Mouse (Mus musculus) erythroblast, embryonic 14.5 days (primary cell): ENCODE measurements around the gene Col25a1. TPM values are rescaled to one million over a fixed set of nuclear protein-coding genes. Genes with fewer than 3 reads are reported as not detected.

Experiments used
- H3K27me3 ChIP-seq: 2 replicates; pipeline ENCODE4 v1.6.1; 2012; ENCODE audit warnings: inconsistent platforms; ENCODE audit not compliant: control insufficient read depth
- H3K36me3 ChIP-seq: 2 replicates; pipeline ENCODE4 v1.6.1; 2012; ENCODE audit warnings: mild to moderate bottlenecking, inconsistent platforms; ENCODE audit not compliant: control insufficient read depth
- H3K4me1 ChIP-seq: 2 replicates; pipeline ENCODE4 v1.6.1; 2012; ENCODE audit warnings: inconsistent platforms; ENCODE audit not compliant: control insufficient read depth
- H3K4me3 ChIP-seq: replicated peaks from 2 replicates; pipeline ENCODE3; 2012; ENCODE audit warnings: moderate library complexity, mild to moderate bottlenecking, inconsistent platforms
- H3K9me3 ChIP-seq: 2 replicates; pipeline ENCODE4 v1.6.1; 2012; ENCODE audit warnings: low read length, inconsistent platforms, mixed read lengths; ENCODE audit not compliant: control insufficient read depth
- GATA1 ChIP-seq: IDR thresholded peaks from 2 replicates; pipeline ENCODE4 v1.6.1; 2012; ENCODE audit warnings: low read length, inconsistent platforms, mixed read lengths
- TAL1 ChIP-seq: IDR thresholded peaks from 3 replicates; pipeline ENCODE4 v1.6.1; 2012; ENCODE audit warnings: low read length, inconsistent platforms, mixed read lengths
- polyA plus RNA-seq: library from polyadenylated mRNA; stranded (reverse); fragments of >175 nt; gene quantifications from 2 replicates; pipeline ENCODE4 v1.2.3, GENCODE M21; 2012

Col25a1 gene
- polyA plus RNA-seq, 1 experiment, result 0.01 TPM

GRCm38 (mm10) chr3:130313246-130313645 is 181.9 kb downstream of the Col25a1 start:
- Histone ChIP-seq H3K27me3 (no peaks in the 10 kb centered on the region), H3K9me3 (no peaks in the 10 kb centered on the region), H3K4me1 (no peaks in the 10 kb centered on the region), H3K36me3 (no peaks in the 10 kb centered on the region), H3K4me3 (no peak overlapping the region)
- TF ChIP-seq GATA1 (no peak), TAL1 (no peak)

DNA sequence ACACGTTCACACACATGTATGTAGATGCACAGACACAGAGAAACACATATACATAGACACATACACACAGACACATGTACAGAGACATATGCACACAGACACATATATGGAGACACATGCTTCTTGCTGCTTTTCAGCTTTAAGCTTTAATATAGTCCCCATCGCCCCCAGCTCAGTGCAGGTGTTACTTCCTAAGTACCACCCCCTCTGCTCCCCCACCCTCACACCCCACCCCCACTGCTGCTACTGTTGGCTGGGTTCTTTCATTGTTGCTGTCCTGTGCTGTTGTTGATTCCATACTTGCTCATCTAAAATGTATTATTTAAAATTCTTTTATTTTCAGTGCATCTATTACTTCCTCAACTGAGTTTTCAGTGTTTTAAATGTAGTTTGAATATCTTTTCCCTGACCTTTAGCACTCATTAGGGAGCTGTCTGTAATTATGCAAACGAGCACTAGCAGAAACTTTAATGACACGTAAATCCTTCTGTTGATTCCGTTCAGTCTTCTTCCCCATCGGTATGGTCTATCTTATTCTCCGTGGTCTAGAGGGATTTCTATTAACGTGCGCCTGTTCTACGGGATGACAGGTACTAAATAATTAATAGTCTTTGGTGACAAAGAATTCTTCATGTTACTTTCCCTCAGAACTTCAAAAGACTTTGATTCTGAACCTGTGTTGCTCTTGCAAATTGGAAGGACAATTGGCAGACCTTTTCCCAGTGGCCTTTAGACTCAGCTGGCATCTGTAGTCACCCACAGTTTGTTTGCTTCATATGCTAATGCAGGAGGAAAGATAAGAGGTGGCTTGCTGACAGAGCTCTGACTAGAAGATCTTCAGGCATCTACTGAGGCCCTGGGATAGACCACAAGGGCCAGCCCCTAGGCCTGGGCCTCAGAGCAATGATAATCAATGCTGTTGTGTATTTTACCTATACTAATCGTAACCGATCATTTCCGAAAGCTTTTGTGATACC is 196.0 kb downstream of the Col25a1 start:
- no peaks in the 10 kb centered on the region for H3K27me3 ChIP-seq
- TF ChIP-seq TAL1 (no peak), GATA1 (no peak)
- no peaks in the 10 kb centered on the region for H3K36me3 ChIP-seq
- peaks cover 5% of the 10 kb centered on the region; the same call in 1 of the 2 replicates for H3K9me3 ChIP-seq
- no peaks in the 10 kb centered on the region for H3K4me1 ChIP-seq
- H3K4me3 ChIP-seq, result no peak overlapping the region

GRCm38 (mm10) chr3:130328909-130329308 is 197.6 kb downstream of the Col25a1 start:
- peaks cover 3% of the 10 kb centered on the region; the same call in 1 of the 2 replicates for H3K9me3 ChIP-seq
- H3K4me1 ChIP-seq, result no peaks in the 10 kb centered on the region
- H3K36me3 ChIP-seq, result no peaks in the 10 kb centered on the region
- H3K27me3 ChIP-seq, result no peaks in the 10 kb centered on the region
- TF ChIP-seq TAL1, result no peak
- no peak overlapping the region for H3K4me3 ChIP-seq

DNA sequence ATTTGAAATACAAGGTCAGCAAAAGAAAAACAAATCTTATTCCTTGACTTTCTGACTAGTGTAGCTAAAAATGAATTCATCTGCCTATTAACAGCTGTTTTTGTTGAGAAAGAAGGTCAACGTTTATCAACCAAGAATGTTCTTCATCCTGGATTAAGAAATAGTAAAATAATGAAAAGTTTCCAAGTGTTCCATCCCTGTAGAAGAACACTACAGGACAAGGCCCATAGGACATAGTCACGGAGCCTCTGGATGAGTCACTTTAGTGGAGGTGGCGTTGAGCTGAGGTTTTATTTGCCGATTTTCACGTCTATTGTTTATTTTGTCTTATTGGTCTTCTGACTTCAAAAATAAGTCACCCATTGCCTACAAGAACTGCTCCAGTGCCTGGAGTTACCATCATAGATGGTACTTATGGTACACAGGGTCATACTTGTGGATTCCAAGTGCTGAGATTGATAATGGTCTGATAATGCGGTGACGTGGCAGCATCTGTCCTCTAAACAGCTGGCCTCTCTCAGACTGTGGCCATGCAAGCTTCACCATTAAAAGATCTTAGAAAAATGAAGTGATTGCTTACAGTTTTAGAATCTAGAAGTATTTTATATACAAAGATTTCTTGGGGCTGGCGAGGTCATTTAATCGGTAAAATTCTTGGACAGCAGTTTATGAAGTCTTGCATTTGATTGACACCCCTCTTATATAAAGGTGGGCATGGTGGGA is 198.7 kb downstream of the Col25a1 start:
- Histone ChIP-seq H3K4me3 (no peak overlapping the region), H3K27me3 (no peaks in the 10 kb centered on the region), H3K36me3 (no peaks in the 10 kb centered on the region), H3K9me3 (peaks cover 3% of the 10 kb centered on the region; the same call in 1 of the 2 replicates), H3K4me1 (no peaks in the 10 kb centered on the region)
- TF ChIP-seq GATA1 (no peak), TAL1 (no peak)

DNA sequence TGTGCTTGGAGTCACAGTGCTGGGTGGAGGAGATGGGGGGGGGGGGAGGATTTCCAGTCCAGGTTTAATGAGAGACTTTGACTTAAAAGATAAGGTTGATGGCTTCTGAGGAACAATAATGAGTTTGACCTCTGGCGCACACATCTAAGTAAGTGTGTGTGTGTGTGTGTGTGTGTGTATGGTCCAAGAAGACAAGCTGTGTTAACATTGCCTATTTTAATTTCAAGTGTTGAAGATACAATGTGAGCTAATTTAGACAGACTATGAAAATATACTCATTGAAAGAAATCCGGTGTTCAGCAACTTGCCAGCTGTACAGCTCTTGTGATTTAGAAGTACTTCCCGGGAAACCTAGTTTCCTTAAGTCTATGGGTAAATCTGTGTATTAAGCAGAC is 199.3 kb downstream of the Col25a1 start:
- Histone ChIP-seq H3K4me3 (no peak overlapping the region), H3K9me3 (peaks cover 3% of the 10 kb centered on the region; the same call in 1 of the 2 replicates), H3K36me3 (no peaks in the 10 kb centered on the region), H3K27me3 (no peaks in the 10 kb centered on the region), H3K4me1 (no peaks in the 10 kb centered on the region)
- TF ChIP-seq TAL1 (no peak), GATA1 (no peak)

GRCm38 (mm10) chr3:130332347-130332913 is 201.1 kb downstream of the Col25a1 start:
- Histone ChIP-seq H3K4me3 (no peak overlapping the region), H3K36me3 (no peaks in the 10 kb centered on the region), H3K9me3 (peaks cover 3% of the 10 kb centered on the region; the same call in 1 of the 2 replicates), H3K4me1 (no peaks in the 10 kb centered on the region), H3K27me3 (no peaks in the 10 kb centered on the region)
- TF ChIP-seq GATA1 (no peak), TAL1 (no peak)

GRCm38 (mm10) chr3:130337857-130338256 is 206.6 kb downstream of the Col25a1 start:
- Histone ChIP-seq H3K9me3 (no peaks in the 10 kb centered on the region; the same call in 1 of the 2 replicates), H3K27me3 (no peaks in the 10 kb centered on the region), H3K4me1 (no peaks in the 10 kb centered on the region), H3K36me3 (no peaks in the 10 kb centered on the region), H3K4me3 (no peak overlapping the region)
- TF ChIP-seq GATA1, result no peak
- TF ChIP-seq TAL1, result no peak

- no peaks in the 10 kb centered on the region for H3K27me3 ChIP-seq
- H3K9me3 ChIP-seq, result no peaks in the 10 kb centered on the region; the same call in 1 of the 2 replicates
- no peak overlapping the region for H3K4me3 ChIP-seq
- TF ChIP-seq GATA1 (no peak), TAL1 (no peak)
- no peaks in the 10 kb centered on the region for H3K4me1 ChIP-seq
- no peaks in the 10 kb centered on the region for H3K36me3 ChIP-seq
Measured at GRCm38 (mm10) chr3:130338371-130338770, 207.1 kb downstream of the Col25a1 start.

- H3K4me3 ChIP-seq, result no peak overlapping the region
- TF ChIP-seq GATA1 (no peak), TAL1 (no peak)
- H3K27me3 ChIP-seq, result no peaks in the 10 kb centered on the region
- H3K4me1 ChIP-seq, result no peaks in the 10 kb centered on the region
- no peaks in the 10 kb centered on the region for H3K36me3 ChIP-seq
- peaks cover 3% of the 10 kb centered on the region; the same call in 1 of the 2 replicates for H3K9me3 ChIP-seq
Measured at GRCm38 (mm10) chr3:130350161-130350560, 218.9 kb downstream of the Col25a1 start.
